In genomic region chr19:41696443-41696842, GRCm38 (mm10) we compare ENCODE assay signal across 24 mouse cellular contexts. TPM values are rescaled to one million over a fixed set of nuclear protein-coding genes. Genes with fewer than 3 reads are reported as not detected.
"Had no signal": no experiment of that assay in that cellular context is flagged by ENCODE, and none has a peak within 500 bp of the region (broad histone marks: within the 10 kb centered on the region; RNA-seq: fewer than 3 reads in every experiment).

No protein-coding gene starts in this region.

- H3K9ac ChIP-seq: limb, embryonic 13.5 days; liver, embryonic 12.5 days; liver, embryonic 15.5 days; lung, embryonic 15.5 days; midbrain, embryonic 15.5 days had no signal

- DNase-seq: kidney, adult 18-20 months; kidney, adult 9 months; kidney, postnatal 14 days; kidney, postnatal 4 days; layer of hippocampus, adult 9-11 months; layer of hippocampus, postnatal 36 days; liver; lung, adult 18-20 months; lung, postnatal 10 days; lung, postnatal 36 days; retina, postnatal 1 day; thymus, adult 18-20 months; thymus, postnatal 14 days; thymus, postnatal 4 days had no signal

- H3K9me3 ChIP-seq: limb, embryonic 10.5 days; limb, embryonic 13.5 days; liver, embryonic 12.5 days; liver, embryonic 15.5 days; lung, embryonic 15.5 days; megakaryocyte, embryonic 14.5 days; midbrain, embryonic 15.5 days had no signal

- H3K27me3 ChIP-seq: liver, embryonic 15.5 days; lung, embryonic 15.5 days; midbrain, embryonic 15.5 days had no signal

- H3K27ac ChIP-seq: limb, embryonic 10.5 days; limb, embryonic 13.5 days; liver, embryonic 12.5 days; liver, embryonic 15.5 days; lung, embryonic 15.5 days; midbrain, embryonic 15.5 days had no signal

- H3K36me3 ChIP-seq: limb, embryonic 10.5 days; limb, embryonic 13.5 days; liver, embryonic 12.5 days; liver, embryonic 15.5 days; lung, embryonic 15.5 days; midbrain, embryonic 15.5 days had no signal

- H3K4me2 ChIP-seq: limb, embryonic 13.5 days; liver, embryonic 12.5 days; liver, embryonic 15.5 days; lung, embryonic 15.5 days; midbrain, embryonic 11.5 days; midbrain, embryonic 15.5 days had no signal

- H3K4me3 ChIP-seq: limb, embryonic 10.5 days; limb, embryonic 13.5 days; liver, embryonic 12.5 days; liver, embryonic 15.5 days; lung, embryonic 15.5 days; megakaryocyte, embryonic 14.5 days; midbrain, embryonic 15.5 days had no signal

- ATAC-seq: intestine, embryonic 16.5 days; liver, embryonic 12.5 days; midbrain, embryonic 15.5 days had no signal

- H3K4me1 ChIP-seq: liver, embryonic 15.5 days; lung, embryonic 15.5 days had no signal

RNA-seq across cellular contexts. Expression of gene Slit1, which starts 47.0 kb away (rescaled TPM):
- total RNA-seq: neutrophil, adult 5-6 weeks had no signal
